Mouse (Mus musculus) thymus, postnatal 4 days (tissue): ENCODE measurements around the gene Zbtb12.

Experiments used
- DNase-seq: peaks from one replicate; pipeline ENCODE4 v3.0.0; 2021

Zbtb12 gene

DNA sequence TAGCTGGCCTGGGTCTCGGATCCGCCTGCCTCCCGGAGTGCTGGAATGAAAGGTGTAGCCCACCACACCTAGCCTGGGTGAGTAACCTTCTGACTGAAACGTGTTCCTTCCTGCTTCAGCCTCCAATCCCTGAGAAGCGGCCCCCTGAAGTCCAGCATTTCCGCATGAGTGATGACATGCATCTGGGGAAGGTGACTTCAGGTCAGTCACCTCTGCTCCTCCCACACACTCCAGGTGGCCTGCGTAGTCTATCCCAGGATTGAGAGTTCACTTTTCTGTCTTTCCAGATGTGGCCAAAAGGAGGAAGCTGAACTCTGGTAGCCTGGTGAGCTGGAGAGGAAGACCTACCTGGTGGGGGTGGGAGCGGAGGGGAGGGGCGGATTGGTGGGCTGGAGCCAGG lies 23.6 kb downstream of the Zbtb12 start:
- no peak for DNase-seq

- DNase-seq: no peak
Measured at GRCm38 (mm10) chr17:34910982-34911381, 31.7 kb downstream of the Zbtb12 start.

DNA sequence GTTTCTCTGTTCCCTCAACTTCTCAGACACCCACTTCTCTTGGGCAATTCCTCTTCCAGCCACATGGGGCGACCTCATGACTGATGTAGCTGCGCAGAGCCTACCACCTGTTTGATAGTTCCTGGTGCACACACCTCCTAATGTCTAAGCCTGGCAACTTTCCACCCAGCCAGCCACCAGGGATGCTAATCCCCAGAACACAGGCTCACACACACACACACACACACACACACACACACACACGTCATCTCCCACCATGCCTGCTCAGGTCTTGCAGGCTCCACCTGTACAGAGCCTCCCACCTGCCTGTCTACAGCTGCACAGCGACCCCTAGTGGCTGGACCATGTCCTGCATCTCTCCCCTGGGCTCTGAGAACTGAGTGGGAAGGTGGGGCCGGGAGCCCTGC lies 32.7 kb downstream of the Zbtb12 start:
- peak; percentile 95 for DNase-seq

GRCm38 (mm10) chr17:34913930-34914665 lies 34.8 kb downstream of the Zbtb12 start, which contains the start of gene Slc44a4:
Gene Slc44a4 (plus strand): TSS chr17:34914466.
- no peak for DNase-seq

- DNase-seq: no peak
Measured at GRCm38 (mm10) chr17:34915410-34915831, 36.1 kb downstream of the Zbtb12 start.

DNA sequence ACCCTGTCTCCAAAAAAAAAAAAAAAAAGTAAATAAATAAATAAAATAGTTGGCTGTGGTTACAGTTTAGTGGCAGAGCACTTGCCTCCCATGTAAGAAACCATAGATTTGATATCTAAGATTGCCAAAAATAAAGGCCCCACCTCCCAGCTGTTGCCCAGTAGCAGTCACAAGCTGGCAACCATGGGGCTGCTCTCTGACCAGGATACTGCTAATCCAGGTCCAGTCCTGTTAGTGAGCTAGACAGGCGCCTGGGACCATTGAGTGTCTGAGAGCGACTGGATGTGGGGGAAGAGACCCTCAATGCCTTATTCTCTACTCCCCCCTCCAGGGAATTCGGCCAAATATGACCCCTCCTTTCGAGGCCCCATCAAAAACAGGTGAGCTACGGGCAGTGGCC lies 37.0 kb downstream of the Zbtb12 start:
- no peak for DNase-seq

GRCm38 (mm10) chr17:34917188-34917587 lies 37.9 kb downstream of the Zbtb12 start:
- no peak for DNase-seq

GRCm38 (mm10) chr17:34922939-34923338 lies 43.7 kb downstream of the Zbtb12 start:
- peak; percentile 68 for DNase-seq

- DNase-seq: no peak
Measured at GRCm38 (mm10) chr17:34924258-34924657, 45.0 kb downstream of the Zbtb12 start.

DNA sequence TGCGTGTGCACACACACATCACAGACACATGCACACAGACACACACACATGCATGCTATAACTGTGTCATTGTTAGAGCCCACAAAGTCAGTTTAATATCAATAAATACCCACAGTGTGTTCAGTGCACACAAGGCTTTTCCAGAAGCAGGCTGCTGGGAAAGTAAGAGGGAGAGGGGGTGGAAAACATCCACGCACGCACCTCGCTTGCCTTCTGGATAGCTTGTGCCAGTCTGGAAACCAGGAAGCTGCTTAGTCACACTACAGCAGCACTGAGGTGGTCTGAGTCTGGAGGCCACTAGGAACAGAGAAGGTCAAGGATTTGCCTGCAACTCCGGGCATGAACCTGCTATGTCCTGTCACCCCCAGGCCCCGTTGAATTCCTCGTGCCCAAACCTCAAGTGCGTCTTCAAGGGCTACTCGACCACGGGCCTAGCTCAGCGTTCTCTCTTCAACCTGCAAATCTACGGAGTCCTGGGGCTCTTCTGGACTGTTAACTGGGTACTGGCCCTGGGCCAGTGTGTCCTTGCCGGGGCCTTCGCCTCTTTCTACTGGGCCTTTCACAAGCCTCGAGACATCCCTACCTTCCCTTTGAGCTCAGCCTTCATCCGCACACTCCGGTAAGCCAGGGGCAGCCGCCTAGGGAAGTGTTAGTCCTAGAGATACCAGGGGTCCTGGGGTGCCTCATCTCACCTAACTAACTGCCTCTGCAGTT lies 48.2 kb downstream of the Zbtb12 start:
- DNase-seq: no peak

GRCm38 (mm10) chr17:34928841-34929240 lies 49.6 kb downstream of the Zbtb12 start:
- DNase-seq: no peak

GRCm38 (mm10) chr17:34931061-34931734 lies 51.9 kb downstream of the Zbtb12 start, which contains the start of gene Neu1:
Gene Neu1 (plus strand): TSS chr17:34931253.
- peak; percentile 96 for DNase-seq

DNA sequence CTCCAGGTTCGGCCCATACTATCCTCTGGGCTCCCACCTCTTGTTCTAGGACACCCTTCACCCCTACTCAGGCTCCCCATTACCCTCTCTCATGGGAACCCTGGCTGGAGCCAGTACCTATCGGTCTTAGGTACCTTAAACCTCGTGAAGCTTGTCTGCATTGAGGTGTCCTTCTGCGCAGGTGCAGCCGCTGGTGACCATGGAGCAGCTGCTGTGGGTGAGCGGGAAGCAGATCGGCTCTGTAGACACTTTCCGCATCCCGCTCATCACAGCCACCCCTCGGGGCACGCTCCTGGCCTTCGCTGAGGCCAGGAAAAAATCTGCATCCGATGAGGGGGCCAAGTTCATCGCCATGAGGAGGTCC lies 52.4 kb downstream of the Zbtb12 start:
- DNase-seq: peak; percentile 64

DNA sequence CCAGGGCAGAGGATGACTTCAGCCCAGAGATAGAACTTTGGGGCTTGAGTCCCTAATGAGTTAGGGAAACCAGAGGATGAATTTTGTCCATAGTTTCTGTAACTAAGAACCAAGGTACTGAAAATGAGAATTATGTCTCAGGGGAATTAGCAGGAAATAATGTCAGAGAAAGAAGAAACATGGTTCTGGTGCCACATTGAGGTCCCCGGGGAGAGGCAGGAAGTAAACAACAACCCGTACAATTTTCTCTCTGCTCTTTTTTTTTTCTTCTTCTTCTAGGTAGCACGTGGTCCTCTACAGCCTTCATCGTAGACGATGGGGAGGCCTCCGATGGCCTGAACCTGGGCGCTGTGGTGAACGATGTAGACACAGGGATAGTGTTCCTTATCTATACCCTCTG lies 53.0 kb downstream of the Zbtb12 start:
- peak; percentile 38 for DNase-seq

DNA sequence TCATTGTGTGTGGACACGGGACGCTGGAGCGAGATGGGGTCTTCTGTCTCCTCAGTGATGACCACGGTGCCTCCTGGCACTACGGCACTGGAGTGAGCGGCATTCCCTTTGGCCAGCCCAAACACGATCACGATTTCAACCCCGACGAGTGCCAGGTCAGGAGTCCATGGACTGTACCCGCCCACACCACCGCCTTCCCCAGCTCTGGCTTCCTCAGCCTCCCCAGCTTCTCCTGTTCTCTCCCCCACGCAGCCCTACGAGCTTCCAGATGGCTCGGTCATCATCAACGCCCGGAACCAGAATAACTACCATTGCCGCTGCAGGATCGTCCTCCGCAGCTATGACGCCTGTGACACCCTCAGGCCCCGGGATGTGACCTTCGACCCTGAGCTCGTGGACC lies 54.7 kb downstream of the Zbtb12 start:
- no peak for DNase-seq

DNA sequence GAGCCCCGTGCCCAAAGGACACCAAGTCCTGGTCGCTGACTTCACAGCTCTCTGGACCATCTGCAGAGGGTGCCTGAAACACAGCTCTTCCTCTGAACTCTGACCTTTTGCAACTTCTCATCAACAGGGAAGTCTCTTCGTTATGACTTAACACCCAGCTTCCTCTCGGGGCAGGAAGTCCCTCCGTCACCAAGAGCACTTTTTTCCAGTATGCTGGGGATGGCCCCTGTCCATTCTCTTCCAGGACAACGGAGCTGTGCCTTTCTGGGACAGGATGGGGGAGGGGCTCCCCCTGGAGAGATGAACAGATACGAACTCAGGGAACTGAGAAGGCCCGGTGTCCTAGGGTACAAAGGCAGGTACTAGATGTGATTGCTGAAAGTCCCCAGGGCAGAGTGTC lies 55.5 kb downstream of the Zbtb12 start:
- DNase-seq: no peak

- DNase-seq: no peak
Measured at GRCm38 (mm10) chr17:34937960-34938505, 58.8 kb downstream of the Zbtb12 start.

- DNase-seq: peak; percentile 26
Measured at GRCm38 (mm10) chr17:34941344-34942041, 62.2 kb downstream of the Zbtb12 start.

DNA sequence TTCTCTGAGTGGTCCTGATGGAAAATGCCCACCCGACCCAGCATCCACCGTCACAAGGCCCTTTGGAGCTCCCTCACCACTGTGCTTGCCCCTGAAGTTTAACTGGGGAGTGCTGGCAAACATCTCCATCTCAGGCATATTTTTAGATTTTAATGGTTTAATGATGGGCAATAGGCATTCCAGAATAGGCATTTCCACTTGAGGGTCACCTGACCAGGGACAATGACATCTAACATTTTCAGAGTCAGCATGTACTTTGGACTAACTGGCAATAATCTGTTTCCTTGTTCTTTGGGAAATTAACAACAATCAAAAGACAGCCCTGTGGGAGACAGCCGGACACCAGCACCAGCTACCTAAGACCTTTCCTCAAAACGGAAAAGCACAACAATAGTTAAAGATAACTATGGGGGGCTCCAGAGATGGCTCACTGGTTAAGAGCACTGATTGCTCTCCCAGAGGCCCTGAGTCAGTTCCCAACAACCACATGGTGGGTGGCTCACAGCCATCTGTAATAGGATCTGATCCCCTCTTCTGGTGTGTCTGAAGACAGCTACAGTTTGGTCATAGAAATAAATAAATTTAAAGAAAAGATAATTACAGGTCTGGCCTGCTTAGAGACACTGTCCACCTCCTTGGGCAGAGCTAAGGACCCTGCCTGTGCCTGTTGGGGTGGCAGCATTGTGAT lies 64.0 kb downstream of the Zbtb12 start:
- DNase-seq: no peak

DNA sequence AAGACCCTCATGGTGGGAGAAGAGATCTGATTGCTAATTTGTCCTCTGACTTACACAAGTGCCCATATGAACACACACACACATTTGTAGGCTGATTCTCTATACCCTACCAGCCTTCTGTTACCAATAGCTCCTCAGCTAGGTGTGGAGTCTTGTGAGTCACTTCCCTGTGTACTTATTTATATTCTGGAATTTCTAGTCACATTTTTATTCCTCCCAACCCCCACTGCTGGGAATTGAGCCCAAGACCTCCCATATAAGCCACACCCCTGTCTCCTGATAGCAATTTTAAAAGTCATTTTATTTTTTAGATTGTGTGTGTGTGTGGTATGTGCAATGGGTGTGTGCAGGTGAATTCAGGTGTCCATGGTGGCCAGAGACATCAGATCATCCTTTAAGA lies 65.1 kb downstream of the Zbtb12 start:
- DNase-seq: no peak
